Mouse (Mus musculus) liver, adult 2 months (tissue): Measurements from ENCODE around the gene Ankrd44.

Source experiments
- CTCF ChIP-seq: fragments of 200-500 bp; IDR thresholded peaks from 2 replicates; pipeline ENCODE4 v1.5.1; 2011; ENCODE audit warnings: low read depth, low read length, control low read depth
- POLR2A ChIP-seq: fragments of 200-500 bp; IDR thresholded peaks from 2 replicates; pipeline ENCODE4 v1.6.1; 2011; ENCODE audit warnings: low read length, control low read depth; ENCODE audit not compliant: insufficient read depth; ENCODE audit errors: extremely low read depth

DNA sequence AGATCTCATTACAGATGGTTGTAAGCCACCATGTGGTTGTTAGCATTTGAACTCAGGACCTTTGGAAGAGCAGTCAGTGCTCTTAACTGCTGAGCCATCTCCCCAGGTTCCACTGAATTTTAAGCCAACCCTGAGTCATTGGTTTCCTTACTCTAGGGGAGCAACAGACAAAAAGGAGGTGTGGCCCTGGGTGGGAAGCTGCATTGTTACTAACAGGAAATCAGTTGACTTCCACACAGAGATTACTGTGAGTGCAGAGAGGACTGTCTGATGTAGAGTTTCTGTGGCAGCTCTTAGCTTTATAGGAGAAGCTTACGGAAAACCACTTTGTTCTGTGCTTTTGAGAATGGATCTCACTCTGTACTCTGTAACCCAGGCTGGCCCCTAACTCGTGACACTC is 8.7 kb upstream of the Ankrd44 start:
- TF ChIP-seq POLR2A (no peak), CTCF (no peak)
